Mouse (Mus musculus) hindbrain, embryonic 11.5 days (tissue): ENCODE data around the gene Kti12. TPM values are rescaled to one million over a fixed set of nuclear protein-coding genes. Genes with fewer than 3 reads are reported as not detected.

Experiments
- ATAC-seq: fragments of 200-750 bp; cut with Nextera tagmentation; 2 replicates; pipeline ENCODE4 v1.8.0; 2017; ENCODE audit warnings: mild to moderate bottlenecking, moderate TSS enrichment, moderate library complexity; ENCODE audit not compliant: low FRiP score
- DNase-seq: peaks from one replicate; pipeline ENCODE4 v3.0.0-alpha.2; 2015; ENCODE audit warnings: low spot score
- H3K27ac ChIP-seq: fragments of 300-500 bp; sonication (generic); 2 replicates; pipeline ENCODE4 v1.5.1; 2014; ENCODE audit warnings: mild to moderate bottlenecking, low read depth, low read length
- H3K27me3 ChIP-seq: fragments of 300-500 bp; sonication (generic); 2 replicates; pipeline ENCODE4 v1.6.1; 2014; ENCODE audit warnings: mild to moderate bottlenecking, low read length, moderate library complexity, mixed read lengths; ENCODE audit not compliant: control insufficient read depth, insufficient read depth
- H3K36me3 ChIP-seq: fragments of 300-500 bp; sonication (generic); 2 replicates; pipeline ENCODE4 v1.6.1; 2014; ENCODE audit warnings: mild to moderate bottlenecking, low read length, moderate library complexity, mixed read lengths; ENCODE audit not compliant: control insufficient read depth, insufficient read depth
- H3K4me1 ChIP-seq: fragments of 300-500 bp; sonication (generic); replicated peaks from 2 replicates; pipeline ENCODE4 v1.6.1; 2014; ENCODE audit warnings: low read length, mixed read lengths; ENCODE audit not compliant: control insufficient read depth, insufficient read depth
- H3K4me2 ChIP-seq: fragments of 300-500 bp; sonication (generic); replicated peaks from 2 replicates; pipeline ENCODE4 v1.6.1; 2014; ENCODE audit warnings: mild to moderate bottlenecking, low read depth, low read length
- H3K4me3 ChIP-seq: fragments of 300-500 bp; sonication (generic); 2 replicates; pipeline ENCODE4 v1.5.1; 2014; ENCODE audit warnings: low read depth, low read length
- H3K9ac ChIP-seq: fragments of 300-500 bp; sonication (generic); 2 replicates; pipeline ENCODE4 v1.6.1; 2014; ENCODE audit warnings: low read depth, low read length
- H3K9me3 ChIP-seq: fragments of 300-500 bp; sonication (generic); 2 replicates; pipeline ENCODE4 v1.6.1; 2016; ENCODE audit warnings: low read length; ENCODE audit not compliant: control insufficient read depth
- WGBS: fragments of 180-500 bp; shearing (Covaris S2); extraction: QIAGEN DNeasy Blood & Tissue Kit; methylation state at CpG from one replicate; pipeline ENCODE4 v1.1.7; 2014; 5-methylcytosine and 5-hydroxymethylcytosine counted together
- polyA plus RNA-seq: library from polyadenylated mRNA; unstranded; fragments of >200 nt; fragmentation: Nextera tagmentation; extraction: Ambion mirVana; gene quantifications from 2 replicates; pipeline ENCODE4 v1.2.1, GENCODE M21; 2014

Gene Kti12
- polyA plus RNA-seq, 1 experiment from 2014 or later = 40.5 TPM

DNA sequence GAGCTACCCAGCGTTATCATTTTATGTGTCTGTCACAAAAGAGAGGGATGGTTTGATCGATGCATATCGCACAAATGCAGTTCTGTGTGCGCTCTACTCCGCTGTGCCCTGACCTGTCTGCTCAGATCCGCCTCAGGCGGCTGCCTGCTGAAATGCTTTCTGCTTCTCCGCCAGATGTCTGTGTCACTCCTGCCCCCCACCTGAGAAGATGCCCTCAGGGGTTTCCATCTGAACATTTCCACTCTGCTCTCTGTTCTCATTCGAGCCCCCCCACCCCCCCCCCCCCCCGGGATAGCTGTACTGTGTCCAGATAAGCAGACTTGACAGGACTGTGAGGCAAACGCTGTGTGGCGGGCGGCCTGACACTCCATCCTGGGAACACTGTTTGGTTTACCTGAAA is 36.2 kb downstream of the Kti12 start:
- H3K27ac ChIP-seq = no peak overlapping the region
- H3K9me3 ChIP-seq = no peaks in the 10 kb centered on the region
- H3K36me3 ChIP-seq = no peaks in the 10 kb centered on the region
- DNase-seq = no peak
- ATAC-seq = no peak
- H3K4me3 ChIP-seq = no peak overlapping the region
- WGBS = 60% methylated on average over 13 of the region's 13 CpGs
- H3K9ac ChIP-seq = no peak overlapping the region
- H3K4me2 ChIP-seq = no peak overlapping the region
- H3K27me3 ChIP-seq = no peaks in the 10 kb centered on the region
- 0 out of 2 replicates have a peak, but pooled peaks cover 2% of the 10 kb centered on the region for H3K4me1 ChIP-seq

DNA sequence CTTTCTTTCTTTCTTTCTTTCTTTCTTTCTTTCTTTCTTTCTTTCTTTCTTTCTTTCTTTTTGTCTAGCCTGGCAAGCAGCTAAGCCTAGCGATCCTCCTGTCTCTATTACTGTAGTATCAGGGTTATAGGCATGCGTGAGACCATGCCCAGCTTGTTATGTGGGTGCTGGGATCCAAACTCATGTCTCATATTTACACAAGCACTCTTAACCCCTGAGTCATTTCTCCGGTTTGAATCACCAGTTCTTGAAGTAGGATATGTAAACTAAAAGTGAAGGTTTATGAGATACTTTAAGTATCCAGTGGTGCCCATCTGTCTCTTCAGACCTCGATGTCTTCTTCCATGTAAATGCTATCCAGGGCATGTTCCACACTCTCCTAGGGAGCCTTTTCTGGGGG is 39.9 kb downstream of the Kti12 start:
- WGBS = 94% methylated on average over 4 of the region's 4 CpGs
- H3K36me3 ChIP-seq = no peaks in the 10 kb centered on the region
- H3K9ac ChIP-seq = no peak overlapping the region
- no peaks in the 10 kb centered on the region for H3K9me3 ChIP-seq
- ATAC-seq (no peak), DNase-seq (no peak)
- no peak overlapping the region for H3K4me2 ChIP-seq
- no peak overlapping the region for H3K4me3 ChIP-seq
- no peak overlapping the region for H3K27ac ChIP-seq
- H3K4me1 ChIP-seq = no peaks in the 10 kb centered on the region
- no peaks in the 10 kb centered on the region for H3K27me3 ChIP-seq

DNA sequence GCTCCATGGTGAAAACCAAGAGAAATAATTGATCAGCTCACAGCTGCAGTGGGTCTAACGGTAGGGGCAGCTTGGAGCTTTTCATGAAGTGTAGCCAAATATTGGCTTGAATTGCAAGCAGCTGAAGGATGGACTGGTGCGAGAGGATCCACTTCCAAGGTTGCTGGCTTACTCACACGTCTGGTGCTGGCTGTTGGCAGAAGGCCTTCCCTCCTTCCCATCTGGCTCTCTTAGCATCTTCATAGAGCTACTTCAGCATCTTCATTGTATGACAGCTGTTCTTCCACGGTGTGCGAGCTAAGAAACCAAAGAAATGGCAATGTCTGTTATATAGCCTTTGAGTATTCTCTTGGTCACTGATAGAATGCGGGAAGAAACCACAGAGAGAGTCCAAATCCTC is 43.3 kb downstream of the Kti12 start:
- H3K4me1 ChIP-seq = no peaks in the 10 kb centered on the region
- no peak overlapping the region for H3K9ac ChIP-seq
- WGBS = 90% methylated on average over 6 of the region's 6 CpGs
- ATAC-seq (no peak), DNase-seq (no peak)
- H3K27me3 ChIP-seq = no peaks in the 10 kb centered on the region
- H3K9me3 ChIP-seq = no peaks in the 10 kb centered on the region
- no peak overlapping the region for H3K4me2 ChIP-seq
- H3K36me3 ChIP-seq = no peaks in the 10 kb centered on the region
- H3K4me3 ChIP-seq = no peak overlapping the region
- no peak overlapping the region for H3K27ac ChIP-seq

Other genes starting within 250 kb of the Kti12 start
- 19.4 and 19.5 TPM in 2 replicates for gene Cc2d1b, start 227.8 kb upstream of the Kti12 start, polyA plus RNA-seq
- 1.3 and 2.0 TPM in 2 replicates for gene 3110021N24Rik, start 128.1 kb upstream of the Kti12 start, polyA plus RNA-seq
- 3.5 and 8.4 TPM in 2 replicates for gene Zfyve9, start 67.0 kb upstream of the Kti12 start, polyA plus RNA-seq
- 251 and 269 TPM in 2 replicates for gene Btf3l4, start 14.2 kb upstream of the Kti12 start, polyA plus RNA-seq
- gene Txndc12, start 13.2 kb upstream of the Kti12 start, polyA plus RNA-seq = 111 and 115 TPM in 2 replicates
- 1.5 and 3.3 TPM in 2 replicates for gene A730015C16Rik, start 834 bp downstream of the Kti12 start, polyA plus RNA-seq
- gene Rab3b, start 31.3 kb downstream of the Kti12 start, polyA plus RNA-seq = 35.3 and 36.4 TPM in 2 replicates
- gene Nrd1, start 152.9 kb downstream of the Kti12 start, polyA plus RNA-seq = 74.4 and 82.5 TPM in 2 replicates